Mouse (Mus musculus) megakaryocyte-erythroid progenitor cell, adult 5 weeks (primary cell): ENCODE results near the gene Gpr88. TPM values are rescaled to one million over a fixed set of nuclear protein-coding genes. Genes with fewer than 3 reads are reported as not detected.

Source experiments
- polyA plus RNA-seq: library from polyadenylated mRNA; stranded (reverse); fragments of >175 nt; gene quantifications from 2 replicates; pipeline ENCODE4 v1.2.3, GENCODE M21; 2012

The Gpr88 gene
- 0.01 TPM in 1 of 2 replicates, not detected in the other for polyA plus RNA-seq

GRCm38 (mm10) chr3:116253077-116253531 is at the start of gene Gpr88:
Gpr88 (minus strand) TSS chr3:116253503.

Other genes with a start within 250 kb of the Gpr88 start
- gene Slc30a7, start 246.1 kb downstream of the Gpr88 start, polyA plus RNA-seq, result 4.4 and 5.3 TPM in 2 replicates
- gene Extl2, start 246.0 kb downstream of the Gpr88 start, polyA plus RNA-seq, result 9.4 and 9.5 TPM in 2 replicates
- 0.45 and 0.69 TPM in 2 replicates for gene Vcam1, start 123.8 kb downstream of the Gpr88 start, polyA plus RNA-seq
- 13.8 and 24.0 TPM in 2 replicates for gene Cdc14a, start 170.5 kb upstream of the Gpr88 start, polyA plus RNA-seq